Mouse (Mus musculus) mouse trophoblast stem cell (cell line): ENCODE data around the gene Tead2.

ENCODE experiments used
- in situ Hi-C, 2 experiments: fragments of 300-500 bp; cut with MseI, MboI; formaldehyde crosslinking; loops; 2 replicates in 1 of 2; 3 replicates in 1 of 2; pipeline ENCODE4 v1.15.1; 2025

The Tead2 gene

GRCm38 (mm10) chr7:45191803-45192363 lies 23.7 kb upstream of the Tead2 start:
- in situ Hi-C loops, result no loop called here

GRCm38 (mm10) chr7:45192585-45193310 lies 22.8 kb upstream of the Tead2 start:
- in situ Hi-C loops, result no loop called here

DNA sequence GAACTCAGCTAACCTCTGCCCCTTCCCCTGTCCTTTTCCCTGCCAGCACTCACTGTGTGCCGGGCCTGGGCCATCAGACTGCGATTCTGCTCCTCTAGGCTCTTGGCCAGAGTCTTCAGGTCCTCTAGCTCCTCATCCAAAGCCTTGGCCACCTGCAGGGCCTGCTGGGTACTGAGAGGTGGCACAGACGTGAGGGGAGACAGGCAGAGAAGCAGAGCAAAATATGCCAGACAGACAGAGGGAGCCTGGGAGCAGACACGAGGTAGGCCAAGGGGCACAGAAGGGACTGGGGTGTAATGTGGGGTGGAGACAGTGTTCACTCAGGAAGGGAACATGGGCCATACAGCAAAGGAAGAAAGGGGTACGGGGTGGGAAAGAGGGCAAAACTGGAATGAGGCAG lies 22.1 kb upstream of the Tead2 start:
- in situ Hi-C loops, result no loop called here

DNA sequence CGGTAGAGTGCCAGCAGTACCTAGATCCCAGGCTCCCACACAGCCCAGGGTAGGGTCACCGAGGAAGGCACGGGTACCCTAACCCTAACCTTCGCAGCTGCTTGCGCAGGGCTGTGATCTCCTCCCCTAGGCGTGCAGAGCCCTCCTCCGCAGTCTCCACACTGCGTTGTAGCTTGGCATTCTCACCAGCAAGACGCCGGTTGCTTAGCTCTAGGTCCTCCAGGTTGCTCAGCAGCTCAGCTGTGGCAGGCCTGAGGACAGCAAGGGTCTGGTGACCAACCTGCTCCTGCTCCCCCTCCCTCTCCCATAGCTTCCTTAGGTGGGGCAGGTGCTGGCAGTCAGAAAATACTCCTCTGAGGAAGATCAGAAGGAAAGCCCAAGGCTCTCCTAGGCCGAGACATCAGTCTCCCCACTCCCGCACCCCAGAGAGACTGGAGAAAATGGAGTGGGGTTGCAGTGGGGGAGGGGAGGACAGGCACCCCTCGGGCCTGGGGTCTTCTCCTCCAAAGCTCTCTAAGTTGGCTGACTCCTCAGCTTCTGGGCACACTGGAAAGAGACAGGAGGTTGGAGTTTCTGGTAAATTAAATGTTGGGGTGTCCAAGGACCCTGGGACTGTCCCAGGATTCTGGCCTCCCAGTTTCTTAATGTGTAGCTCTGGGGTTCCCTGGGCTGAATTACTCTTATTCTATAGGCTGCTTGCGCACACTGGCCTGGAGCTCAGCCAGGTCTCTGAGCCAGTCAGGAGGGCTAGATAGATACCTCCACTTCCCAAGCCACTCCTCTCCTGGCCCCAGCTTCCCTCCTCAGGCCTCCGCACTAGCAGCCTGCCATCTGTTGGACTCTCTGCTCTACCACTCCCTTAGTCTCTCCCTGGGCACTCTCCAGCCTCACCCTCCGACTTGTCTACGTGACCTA lies 21.4 kb upstream of the Tead2 start:
- in situ Hi-C loops, result no loop called here

GRCm38 (mm10) chr7:45195341-45196175 lies 20.0 kb upstream of the Tead2 start:
- in situ Hi-C loops, result no loop called here

DNA sequence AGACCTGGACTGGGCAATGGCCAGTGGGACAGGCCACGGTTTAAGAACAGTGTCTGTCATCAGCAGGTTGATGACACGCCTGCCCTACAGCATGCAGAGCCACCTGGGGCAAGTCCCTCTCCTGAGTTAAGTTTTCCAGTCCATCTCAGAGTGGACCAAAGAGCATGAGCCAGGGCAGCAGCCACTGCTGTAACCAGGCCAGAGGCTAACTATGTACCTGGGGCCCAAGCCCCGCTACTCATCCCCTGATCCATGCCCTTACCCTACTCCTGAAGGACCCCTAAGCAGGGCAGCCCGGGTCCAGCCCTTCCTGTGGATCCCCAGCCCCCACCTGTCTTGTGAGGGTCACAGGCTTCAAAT lies 19.4 kb upstream of the Tead2 start:
- in situ Hi-C loops, result no loop called here

DNA sequence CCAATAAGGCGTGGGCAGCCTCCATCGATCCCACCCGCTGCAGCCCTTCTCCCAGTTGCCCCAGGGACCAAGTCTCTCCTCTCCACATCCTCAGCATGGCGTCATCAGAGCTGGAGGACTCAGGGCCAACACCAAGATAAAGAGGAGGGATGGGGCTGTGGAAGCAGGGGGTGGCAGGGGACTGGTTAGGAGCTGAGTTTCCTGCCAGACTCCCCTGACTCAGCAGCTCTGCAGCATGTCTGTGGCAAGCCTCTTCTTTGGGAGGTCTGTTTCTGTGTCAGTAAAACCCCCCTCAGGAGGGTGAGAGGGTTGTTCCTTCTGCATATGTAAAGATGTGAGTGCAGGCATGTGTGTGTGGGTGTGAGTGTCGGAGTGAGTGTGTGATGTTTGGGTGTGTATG lies 18.6 kb upstream of the Tead2 start:
- in situ Hi-C loops, result no loop called here

DNA sequence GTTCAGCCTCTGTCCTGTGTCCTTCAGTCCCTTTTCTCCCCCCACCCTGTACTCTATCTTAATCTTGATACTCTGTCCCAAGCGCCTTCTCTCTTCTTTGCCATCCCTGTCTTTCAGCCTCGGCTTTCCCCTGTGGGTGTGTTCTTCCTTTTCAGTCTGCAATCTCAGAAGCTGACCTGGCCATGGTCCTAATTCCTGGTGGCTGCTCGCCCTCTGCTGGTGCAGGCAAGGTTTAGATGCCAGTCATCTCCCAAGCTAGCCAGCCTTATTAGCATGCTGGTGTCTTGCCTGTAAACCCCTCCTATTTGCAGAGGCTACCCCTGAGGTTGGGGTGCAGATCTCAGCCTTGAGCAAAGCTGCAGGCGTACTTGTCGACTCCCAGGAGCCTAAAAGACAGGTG lies 17.1 kb upstream of the Tead2 start:
- in situ Hi-C loops, result no loop called here

GRCm38 (mm10) chr7:45198961-45199360 lies 16.6 kb upstream of the Tead2 start:
- in situ Hi-C loops, result no loop called here

DNA sequence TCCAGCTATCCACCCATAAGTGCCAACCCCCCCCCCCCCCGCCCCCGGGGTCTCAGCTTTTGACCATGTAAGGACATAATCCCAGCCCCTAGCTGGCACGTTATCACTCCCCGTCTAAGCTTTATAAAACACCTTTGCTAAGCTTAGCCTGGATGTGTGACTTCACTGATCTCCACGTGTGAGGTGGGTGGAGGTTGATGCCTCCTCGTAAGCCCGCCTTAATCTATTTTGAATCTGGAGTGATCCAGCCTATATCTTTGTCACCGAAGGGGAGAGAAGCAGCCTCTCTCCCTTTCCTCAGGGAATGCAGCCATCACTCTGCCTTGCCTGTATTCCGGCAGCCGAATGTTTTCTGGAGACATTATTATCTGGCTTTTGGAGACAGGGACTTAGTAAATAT lies 12.9 kb upstream of the Tead2 start:
- in situ Hi-C loops, result loop anchor here in 1 of 2 experiments (5.0 kb wide), 1 partner anchor 40 kb away; the partner anchor contains the start of gene Slc17a7

DNA sequence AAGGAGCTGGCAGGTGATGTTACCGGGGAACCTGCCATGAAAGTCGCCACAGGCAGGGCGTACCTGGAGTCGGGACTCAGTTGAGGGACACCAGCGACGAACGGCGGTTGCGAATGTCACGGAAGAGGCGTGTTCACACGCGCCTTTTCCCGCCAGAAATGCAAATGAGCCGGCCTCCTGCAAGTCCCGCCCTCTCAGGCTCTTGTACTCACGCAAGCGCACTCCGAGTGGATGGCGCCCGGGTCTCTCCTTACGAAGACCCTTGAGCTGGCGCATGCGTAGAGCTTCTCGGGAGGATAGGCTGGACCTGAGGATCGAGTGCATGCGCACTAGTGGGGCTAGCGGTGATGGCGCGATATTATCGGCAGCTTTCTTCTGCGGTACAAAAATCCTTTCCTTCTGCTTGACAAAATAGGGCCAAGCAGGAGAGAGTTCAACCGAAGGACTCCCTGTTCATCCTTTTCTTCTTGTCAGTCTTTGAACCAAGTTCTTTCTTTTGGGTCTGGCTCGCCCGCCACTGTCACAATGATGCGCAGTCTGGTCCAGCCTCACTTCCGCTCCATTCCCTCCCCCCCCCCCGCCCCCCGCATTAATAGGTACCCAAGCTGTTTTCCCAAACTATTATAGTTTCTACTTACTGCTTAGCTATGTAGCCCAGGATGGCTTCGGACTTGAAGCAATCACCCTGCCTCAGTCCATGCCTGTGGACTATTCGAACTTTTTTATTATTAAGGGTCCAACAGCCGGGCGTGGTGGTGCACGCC lies 11.0 kb upstream of the Tead2 start, which contains the start of gene Ccdc155:
Gene Ccdc155, minus strand, starts transcription at position 513 of the 764 bp plus-strand sequence.
- in situ Hi-C loops, result loop anchor here in 1 of 2 experiments (5.0 kb wide), 1 partner anchor 42 kb away; the partner anchor contains the start of gene Slc17a7

- in situ Hi-C loops, result no loop called here
Observed at GRCm38 (mm10) chr7:45208260-45208659, 7.3 kb upstream of the Tead2 start.

DNA sequence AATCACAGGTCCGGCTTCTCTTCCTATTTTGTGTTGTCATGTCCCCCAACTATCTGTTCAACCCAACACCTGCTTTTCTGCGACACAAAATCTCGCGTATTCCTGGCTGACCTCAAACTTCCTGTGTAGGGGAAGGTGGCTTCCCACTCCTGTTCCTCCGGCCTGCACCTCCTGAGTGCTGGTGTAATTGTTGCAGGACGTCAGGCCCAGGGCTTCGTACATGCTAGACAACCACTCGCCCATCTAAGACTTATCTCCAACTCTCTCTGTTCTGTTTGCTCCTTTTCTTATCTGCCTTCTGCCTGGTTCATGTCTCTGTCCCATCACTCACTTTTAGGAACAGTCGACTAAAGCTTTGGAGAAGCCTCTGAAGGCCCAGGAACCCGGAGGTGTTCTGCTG lies 4.5 kb upstream of the Tead2 start:
- in situ Hi-C loops, result no loop called here

DNA sequence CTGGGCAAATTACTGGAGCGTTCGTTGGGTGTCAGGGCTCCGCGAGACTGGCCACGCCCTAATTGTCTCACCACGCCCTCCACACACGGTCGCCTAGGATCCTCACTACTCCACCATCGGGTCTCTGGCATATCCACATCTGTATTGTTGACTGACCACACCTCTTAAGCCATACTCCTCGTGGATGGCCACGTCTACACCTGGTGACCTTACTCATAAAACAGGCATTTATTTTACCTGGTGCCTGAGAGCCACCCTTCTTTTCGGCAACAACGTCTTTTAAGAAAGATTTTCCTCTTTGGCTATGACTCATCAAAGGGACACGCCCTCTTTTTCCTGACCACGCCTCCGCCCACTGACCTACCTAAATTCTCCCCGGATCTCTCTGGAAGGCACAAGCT lies 3.7 kb upstream of the Tead2 start, which contains the start of gene Dkkl1:
Gene Dkkl1, minus strand, starts transcription at position 297 of the 401 bp plus-strand sequence.
- in situ Hi-C loops, result no loop called here

- in situ Hi-C loops, result no loop called here
Observed at GRCm38 (mm10) chr7:45212356-45212755, 3.2 kb upstream of the Tead2 start.

- in situ Hi-C loops, result no loop called here
Observed at GRCm38 (mm10) chr7:45213708-45214107, 1.8 kb upstream of the Tead2 start.

GRCm38 (mm10) chr7:45216442-45217183 lies 1.1 kb downstream of the Tead2 start:
- in situ Hi-C loops, result no loop called here

DNA sequence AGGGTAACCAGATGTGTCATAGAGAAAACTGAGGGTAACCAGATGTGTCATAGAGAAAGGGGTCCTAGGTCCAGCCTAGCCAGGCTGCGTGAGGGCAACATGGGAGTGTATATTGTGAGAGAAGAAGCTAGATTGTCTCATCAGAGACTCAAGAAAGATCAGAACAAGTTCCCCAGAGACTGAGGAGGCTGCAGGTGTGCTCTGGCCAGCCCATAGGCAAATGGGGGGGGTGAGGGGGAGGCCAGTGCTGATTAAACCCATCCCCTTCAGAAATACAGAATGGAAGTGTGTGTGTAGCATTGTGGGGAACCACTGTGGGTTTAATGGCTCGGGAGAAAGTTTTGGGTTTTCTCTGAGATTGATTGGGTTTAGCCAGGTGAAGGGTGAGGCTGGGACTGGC lies 6.1 kb downstream of the Tead2 start:
- in situ Hi-C loops, result no loop called here

GRCm38 (mm10) chr7:45224826-45225225 lies 9.3 kb downstream of the Tead2 start:
- in situ Hi-C loops, result no loop called here

DNA sequence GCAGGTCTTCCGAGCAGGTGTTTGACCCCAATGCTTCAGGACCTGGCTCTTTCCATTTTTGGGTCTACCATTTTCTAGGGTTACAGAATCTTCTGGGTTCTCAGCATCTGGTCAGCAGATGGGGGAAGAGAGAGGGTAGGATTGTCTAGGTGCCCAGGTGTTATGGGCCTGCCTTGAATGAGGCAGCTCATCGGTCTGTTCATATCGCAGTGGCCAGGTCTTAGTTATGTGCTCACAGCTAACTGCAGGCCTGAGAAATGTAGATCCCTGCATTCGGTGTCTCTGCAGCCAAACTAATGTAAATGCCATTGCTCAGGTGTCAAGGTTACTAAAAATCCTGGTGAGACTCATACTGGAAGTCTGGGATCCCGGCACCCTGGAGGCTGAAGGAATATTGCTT lies 10.9 kb downstream of the Tead2 start:
- in situ Hi-C loops, result no loop called here
